Mouse (Mus musculus) kidney, adult 8-10 months (tissue): ENCODE measurements around the gene Lbr.

Experiments used
- DNase-seq, 2 experiments: peaks; one replicate each; pipeline ENCODE4 v3.0.0; 2022

Gene Lbr

DNA sequence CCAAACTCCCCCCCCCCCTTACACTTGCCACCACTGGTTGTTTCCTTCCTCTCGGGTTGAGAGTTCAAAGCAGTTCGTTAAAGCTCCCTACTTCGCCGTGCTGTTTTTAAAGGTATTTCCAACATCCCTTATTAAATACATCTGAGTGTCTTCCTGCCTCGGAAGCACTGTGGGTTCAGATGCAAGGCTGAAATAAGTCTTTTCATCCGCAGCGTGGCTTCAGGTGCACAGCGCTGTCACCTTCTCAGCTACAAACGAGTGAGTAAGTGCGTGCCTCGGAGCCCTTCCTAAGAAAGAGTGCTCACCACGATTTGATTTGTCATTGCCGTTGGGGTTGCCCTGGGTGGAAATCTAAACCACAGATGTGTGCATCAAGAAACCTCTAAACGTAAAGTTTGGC lies at the start of gene Lbr:
Gene Lbr, minus strand, starts transcription at position 266 of the 400 bp plus-strand sequence.
- peak in 1 of 2 experiments; percentile 17 for DNase-seq

DNA sequence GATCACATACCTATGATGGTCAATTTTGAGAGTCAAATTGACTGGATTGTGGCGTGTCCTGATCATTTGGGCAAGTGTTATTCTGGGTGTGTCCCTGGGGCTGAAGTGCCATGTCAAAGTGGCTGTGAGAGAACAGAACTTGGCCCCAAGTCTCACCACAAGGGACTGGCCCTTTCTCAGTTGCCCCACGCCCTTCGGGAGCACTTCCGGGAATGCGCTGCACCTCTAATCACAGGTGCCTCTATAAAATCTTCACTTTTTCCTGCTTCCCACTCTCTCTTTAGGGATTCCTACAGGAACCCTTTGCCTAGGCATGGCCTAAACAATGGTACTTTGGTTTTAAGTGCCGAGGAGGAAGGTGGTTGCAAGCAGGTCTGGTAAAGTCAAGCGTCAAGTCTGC lies 46.8 kb upstream of the Lbr start:
- DNase-seq, result no peak

DNA sequence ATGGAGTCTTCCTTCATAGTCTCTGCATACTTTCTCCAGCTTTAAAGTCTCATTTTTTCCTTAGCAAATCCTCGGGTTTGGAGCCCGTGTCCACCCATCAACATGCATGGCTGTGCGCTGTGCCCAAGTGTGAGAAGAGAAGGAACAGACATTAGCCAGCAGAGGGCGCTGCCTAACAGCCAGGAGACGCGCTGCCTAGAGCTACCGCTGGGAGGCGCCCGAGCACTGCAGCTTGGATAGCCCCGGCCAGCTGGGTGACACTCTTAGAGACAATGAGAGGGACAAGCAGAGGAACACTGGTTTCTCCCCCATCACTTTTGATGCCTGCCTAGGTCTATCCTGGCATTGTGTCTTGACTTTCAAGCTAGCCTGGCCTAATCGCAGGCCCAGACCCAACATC lies 46.0 kb upstream of the Lbr start:
- peak; percentile 71 to 88 for DNase-seq

DNA sequence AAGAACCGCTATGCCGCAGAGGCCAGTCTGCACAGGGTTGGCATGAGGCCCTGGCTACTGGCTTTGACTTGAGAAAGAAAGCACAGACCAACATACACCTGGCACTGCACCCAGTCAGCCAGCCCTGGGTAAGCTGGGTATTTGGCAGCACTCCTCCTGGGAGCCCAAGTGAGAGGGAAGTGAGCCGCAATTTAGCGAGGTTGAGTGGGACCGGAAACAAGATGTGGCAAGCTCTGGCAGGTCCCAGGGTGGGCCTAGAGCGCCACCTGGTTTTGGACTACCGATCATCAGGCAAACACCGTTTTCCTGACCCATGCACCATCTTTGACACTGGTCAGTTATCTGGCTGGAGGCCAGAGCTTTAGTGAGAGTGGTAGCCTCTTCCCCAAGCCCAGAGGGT lies 38.7 kb upstream of the Lbr start:
- DNase-seq, result peak; percentile 36 to 71

DNA sequence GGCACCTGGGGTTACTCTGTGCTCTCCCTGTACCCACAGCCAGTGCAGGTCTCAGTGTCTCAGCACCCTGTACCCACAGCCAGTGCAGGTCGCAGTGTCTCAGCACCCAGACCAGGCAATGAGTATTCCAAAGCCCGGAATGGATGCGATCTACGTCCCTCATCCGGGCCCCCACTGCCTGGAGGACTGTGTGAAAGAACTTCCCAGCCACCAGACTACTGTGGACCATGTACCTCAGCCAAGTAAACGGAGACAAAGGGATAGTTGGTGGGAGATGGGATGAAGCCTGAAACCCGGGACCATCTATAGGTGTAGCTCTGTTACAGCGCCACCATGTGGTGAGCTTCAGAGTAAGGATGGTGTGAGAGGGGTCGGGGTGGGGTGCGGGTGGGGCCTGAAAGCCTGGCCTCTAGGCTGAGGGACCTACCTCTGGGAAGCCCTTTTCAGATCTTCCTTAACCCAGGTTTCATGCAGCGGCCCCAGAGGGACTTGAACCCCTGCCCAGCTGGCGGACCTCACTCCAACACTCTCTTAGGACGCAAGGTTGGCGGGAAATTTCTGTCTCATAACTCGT lies 38.0 kb upstream of the Lbr start:
- DNase-seq, result no peak

DNA sequence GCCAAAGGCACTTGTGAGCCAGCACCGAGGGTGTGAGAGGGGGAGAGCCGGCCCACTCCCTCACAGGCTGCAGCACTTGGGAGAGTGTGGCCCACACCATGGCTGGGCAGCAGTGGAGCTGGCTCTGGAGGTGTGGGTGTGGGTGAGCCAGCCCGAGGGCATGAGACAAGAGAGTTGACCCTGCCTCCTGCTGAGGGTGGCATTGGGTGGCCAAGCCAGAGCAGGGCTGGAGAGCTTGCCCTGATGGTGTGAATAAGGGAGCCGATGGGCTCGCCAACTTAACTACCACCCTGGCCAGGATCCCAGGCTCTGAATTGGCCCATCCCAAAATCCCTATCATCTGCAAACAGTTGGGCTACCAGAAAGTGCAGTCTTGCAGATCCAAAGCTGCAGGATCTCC lies 35.6 kb upstream of the Lbr start:
- no peak for DNase-seq

DNA sequence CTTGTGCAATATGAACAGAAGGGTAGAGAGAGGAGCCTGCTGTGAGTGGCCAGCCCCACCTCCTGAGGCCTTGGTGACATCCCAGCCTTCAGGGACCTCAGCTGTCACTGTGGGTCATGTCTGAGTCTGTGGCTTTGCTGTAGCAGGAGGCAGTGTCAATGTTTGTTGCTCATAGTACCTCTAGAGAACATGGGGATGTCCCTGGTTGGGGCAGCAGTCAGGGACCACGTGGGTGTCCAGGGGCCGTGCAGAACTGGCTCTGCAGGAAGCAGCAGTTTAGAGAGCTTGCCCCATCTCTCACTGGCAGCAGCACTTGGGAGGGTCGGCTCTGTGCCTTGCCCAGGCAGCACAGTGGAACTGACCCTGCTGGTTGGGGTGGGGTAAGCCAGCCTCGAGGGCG lies 34.2 kb upstream of the Lbr start:
- DNase-seq, result no peak

DNA sequence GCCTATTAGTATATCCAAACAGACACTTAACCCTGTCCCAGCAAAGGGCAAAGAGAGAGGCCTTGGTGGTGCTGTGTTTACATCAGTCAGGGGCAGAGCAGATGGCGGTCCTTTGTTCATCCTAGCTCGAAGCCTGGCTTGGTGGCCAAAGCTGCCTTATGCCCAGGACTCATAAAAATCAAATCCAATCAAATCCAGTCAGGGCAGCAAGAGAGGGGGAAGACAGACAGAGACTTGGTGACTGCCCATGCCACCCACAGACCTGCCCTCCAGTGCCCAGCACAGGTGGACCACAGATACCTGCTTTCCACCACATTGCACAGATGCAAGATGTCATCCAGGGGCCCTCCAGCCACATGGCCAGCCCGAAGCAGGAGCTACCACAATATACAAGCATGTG lies 33.8 kb upstream of the Lbr start:
- DNase-seq, result no peak

DNA sequence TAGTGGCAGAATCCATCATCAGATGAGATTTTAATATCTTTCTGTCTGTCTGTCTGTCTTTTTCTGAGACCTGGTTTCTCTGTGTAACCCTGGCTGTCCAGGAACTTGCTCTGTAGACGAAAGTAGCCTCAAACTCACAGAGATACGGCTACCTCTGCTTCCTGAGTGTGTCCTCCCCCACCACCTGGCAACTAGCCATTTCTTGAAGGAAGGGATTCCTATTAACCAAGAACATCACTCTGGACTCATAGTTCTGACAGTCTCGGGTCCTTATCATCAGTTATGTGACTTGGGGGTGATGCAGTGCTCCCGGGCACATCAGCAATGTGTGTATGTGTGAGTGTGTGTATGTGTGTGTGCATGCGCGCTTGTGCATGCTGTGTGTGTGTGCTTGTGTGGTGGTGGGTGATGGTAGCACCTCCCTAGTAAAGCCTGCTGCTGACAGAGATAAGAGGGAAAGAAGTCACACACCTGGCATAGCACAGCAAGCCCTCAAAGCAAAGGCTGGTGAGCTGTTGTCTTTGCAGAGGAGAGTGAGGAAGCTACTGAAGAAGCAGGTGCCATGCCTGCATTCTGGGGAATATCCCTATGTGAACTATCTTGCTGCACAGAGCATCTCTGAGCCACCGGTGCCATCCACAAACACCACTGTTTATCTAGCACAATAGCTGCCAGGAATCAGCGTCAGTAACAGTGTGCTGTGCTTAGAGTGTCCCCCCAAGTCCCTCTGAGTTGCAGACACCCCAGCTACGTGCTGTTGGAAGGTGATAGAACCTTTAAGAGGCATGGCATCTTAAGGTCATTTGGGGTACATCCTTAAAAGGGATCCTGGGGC lies 30.5 kb upstream of the Lbr start:
- no peak for DNase-seq

DNA sequence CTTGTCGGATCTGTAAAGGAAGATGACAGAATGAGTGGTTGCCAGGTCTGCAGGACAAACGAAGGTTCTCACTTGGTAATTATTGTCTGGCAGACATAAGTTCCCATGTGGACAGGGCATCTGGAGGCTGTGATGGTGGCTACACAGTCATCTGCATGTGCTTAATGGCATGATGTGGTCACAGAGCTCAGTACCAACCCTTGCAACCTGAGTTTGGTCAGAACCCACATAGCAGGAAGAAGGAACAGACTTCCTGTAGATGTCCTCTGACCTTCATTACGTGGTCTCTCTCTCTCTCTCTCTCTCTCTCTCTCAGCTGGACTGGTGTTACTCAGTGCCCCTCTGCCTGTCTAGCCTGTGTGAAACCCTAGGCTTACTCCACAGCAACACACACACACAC lies 29.8 kb upstream of the Lbr start:
- no peak for DNase-seq

DNA sequence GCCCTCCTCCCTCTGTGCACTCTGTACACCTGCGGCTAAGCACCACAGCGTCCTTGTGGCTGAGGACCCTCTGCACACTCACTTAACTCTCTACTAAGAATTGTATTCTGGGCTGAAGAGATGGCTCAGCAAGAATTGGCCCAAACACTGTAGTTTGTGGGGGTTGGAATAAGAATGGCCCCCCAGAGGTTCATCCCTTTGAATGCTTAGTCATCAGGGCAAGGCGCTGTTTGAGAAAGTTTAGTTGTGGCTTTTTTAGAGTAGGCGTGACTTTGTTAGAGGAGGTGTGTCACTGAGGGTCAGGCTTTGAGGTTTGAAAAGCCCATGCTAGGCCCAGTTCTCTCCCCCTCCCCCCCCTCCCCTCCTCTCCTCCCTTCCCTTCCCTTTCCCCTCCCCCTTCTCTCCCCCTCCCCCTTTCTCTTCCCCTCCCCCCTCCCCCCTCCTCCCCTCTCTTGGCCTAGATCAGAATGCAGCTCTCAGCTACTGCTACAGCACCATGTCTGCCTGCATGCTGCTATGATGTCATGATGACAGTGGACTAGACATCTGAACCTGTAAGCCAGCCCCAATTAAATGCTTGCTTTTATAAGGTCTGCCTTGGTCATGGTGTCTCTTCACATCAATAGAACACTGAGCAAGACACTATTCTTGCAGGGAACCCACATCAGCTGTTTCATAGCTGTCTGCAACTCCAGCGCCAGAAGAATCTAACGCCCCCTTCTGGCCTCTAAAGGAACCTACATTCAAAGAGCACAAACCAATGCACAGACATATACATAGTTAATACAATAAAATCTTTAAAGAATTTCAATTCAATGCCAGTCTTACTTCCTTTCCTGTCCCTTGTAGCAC lies 23.8 kb upstream of the Lbr start:
- DNase-seq, result no peak

DNA sequence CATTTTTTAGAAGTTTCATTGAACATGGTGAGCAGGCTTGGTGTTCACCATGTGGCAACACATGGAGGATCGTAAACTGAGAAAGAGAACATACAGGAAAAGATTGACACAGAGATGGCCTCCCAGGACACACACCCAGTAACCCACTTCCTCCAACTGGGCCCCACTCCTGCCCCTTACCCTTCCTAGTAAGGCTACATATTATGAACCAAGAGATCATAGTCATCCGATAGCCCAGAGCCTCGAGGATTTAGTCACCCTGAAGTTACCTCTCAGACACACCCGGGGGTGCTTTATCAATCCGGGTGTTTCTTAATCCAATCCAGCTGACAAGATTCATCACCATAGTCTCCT lies 23.0 kb upstream of the Lbr start:
- no peak for DNase-seq

DNA sequence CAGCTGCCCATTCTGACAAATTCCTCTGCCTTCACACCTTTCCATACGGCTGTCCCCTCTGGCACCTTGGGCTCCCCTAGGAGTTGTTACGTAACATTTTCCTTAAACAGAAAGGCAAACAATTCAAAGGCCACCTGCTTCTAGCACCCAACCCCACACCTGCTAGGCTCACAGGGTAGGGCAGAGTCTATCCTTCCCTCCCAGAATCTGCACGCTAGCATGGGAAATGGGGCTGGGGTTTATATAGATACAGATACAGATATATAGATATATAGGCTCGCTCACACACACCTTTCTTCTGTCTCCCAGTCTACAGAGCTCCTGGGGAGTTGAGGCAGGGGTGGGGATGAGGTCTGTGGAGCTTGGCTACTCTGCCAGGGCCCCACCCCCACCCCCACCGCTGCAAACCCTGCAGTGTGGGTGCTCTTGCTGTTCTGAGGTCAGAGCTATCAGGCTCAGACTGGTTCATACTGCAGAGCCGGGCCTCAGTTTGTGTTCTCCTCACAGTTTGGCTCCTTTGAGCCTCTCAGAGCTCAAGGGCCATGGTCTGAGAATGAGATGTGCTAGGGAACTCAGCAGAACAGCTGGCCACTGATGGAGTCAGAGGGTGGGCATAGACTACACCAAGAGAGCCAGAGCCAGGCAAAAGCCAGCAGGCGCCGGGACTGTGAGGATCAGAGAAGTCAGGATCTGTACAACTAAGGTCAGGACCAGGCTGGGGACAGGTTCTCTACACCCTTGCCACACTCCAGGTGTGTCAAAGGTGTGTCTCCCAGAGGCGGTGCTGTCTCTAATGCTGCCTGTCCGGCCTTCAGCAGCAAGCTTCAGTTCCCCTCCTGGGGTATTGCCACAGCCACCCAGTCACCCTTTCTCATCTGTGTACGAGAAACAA lies 22.4 kb upstream of the Lbr start:
- no peak for DNase-seq

DNA sequence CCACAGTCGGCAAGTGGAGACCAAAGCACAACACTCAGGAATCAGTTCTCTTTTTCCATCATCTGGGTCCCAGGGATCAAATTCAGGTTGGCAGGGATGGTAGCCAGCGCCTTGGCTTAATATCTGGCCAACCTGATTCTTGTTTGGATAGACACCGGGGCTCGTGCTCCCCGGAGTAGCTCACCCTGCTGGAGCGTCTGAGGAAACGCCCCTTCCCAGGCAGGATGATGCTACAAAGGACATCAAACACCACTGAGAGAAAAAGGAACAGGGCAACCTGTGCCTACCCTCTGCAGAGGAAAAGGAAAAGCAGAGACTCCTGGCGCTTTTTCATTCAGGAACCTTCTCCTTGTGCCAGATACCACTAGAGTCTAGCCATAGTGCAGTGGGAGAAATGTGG lies 20.6 kb upstream of the Lbr start:
- DNase-seq, result no peak

DNA sequence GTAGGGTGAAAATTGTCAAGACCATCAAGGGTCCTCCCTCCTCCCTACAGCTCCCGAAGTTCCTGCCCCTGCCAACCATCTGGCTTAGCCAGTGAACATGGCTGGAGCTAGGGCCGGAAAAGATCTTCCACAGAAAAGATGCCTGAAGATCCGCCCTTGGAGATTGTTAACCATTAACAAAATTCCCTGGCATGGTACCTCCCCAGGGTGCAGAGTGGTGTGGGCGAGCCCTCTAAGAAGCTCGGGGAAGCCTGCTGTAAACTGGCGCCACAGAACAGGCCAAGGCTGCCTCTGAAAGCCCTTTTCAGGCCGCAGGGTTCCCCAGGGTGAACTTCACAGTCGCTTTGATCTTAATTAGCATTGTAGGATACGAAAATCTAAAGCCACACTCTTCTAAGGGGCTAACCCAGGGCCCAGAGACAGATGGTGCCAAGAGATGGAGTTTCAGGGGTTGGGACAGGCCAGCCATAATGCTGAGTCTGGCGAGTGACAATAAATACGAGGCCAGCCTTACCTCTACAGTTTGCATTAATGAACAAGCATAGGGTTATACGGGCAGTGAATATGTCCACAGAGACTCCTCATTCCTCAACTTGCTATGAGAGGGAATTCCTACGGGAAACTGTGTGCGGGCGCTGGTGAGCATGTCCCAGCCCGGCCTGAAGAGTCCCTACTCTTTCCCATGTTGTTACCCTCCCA lies 20.0 kb upstream of the Lbr start:
- DNase-seq, result peak; percentile 56 to 59

DNA sequence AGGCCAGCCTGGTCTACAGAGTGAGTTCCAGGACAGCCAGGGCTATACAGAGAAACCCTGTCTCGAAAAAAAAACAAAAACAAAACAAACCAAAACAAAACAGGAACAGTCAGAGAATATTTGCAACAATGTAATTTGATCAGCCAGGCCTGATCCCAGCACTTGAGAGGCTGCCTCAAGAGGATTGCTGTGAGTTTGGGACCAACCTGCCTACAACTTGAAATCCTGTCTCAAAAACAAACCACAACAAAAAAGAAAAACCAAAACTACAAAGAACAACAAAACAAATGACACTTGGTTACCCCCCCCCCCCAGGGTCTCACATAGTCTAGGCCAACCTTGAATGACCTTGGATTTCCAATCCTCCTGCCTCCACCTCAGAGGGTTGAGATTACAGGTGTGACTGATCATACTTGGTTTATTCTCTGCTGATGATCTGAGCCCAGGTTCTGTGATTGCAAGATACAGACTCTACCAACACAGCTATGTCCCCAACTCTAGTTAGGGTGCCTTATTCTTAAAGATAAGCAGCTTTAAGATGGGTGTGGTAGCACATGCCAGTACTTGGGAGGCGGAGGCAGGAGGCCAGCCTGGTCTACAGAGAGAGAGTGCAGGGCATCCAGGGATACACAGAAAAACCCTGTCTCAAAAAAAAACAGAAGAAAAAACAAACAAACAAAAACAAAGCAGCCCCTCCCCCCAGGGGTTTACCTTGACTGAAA lies 18.5 kb upstream of the Lbr start:
- DNase-seq, result no peak

DNA sequence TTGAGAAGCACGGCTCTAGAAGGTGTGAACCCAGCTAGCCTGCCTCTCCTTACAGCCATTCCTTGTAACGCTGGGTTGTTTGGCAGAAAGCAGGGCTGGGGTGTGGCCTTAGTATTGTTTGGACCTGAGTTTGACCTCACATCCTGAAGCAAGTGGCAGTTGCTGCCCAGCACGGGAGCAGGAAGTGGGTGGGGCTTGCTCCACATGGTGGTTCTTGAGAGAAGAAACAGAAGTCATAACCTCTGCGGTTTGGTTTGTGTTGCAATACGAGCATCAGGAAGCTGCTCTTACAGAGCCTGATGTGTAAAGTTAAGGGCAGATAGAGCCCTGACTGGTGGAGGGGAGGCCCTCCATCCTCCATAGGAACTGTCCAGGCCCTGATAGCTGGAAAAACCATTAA lies 17.8 kb upstream of the Lbr start:
- peak; percentile 80 to 82 for DNase-seq

DNA sequence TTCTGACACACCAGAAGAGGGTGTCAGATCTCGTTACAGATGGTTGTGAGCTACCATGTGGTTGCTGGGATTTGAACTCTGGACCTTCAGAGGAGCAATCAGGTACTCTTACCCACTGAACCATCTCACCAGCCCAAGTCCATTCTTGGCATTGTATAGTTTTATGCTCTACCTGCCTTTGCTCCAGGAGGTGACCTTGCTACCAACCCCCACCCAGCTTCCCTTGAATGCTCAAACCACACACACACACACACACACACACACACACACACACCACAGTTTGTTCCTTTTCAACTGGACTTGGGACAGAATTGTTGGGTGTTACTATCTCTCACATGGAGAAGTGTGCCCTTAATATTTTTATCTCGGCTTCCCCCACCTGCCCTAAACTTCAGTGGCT lies 13.5 kb upstream of the Lbr start:
- DNase-seq, result no peak

DNA sequence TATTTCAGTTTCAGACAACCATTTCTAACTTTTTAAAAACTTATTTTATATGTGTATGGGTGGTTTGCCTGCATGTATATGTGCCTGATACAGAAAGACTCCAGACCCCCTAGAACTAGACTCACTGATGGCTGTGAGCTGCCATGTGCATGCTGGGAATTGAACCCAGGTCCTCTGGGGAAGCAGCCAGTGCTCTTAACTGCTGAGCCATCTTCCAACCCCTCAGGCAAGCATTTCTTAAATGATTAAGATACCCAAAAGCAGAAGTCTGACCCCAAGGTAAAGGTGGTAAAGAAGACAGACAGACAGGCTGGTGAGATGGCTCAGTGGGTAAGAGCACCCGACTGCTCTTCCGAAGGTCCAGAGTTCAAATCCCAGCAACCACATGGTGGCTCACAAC lies 12.0 kb upstream of the Lbr start:
- no peak for DNase-seq

DNA sequence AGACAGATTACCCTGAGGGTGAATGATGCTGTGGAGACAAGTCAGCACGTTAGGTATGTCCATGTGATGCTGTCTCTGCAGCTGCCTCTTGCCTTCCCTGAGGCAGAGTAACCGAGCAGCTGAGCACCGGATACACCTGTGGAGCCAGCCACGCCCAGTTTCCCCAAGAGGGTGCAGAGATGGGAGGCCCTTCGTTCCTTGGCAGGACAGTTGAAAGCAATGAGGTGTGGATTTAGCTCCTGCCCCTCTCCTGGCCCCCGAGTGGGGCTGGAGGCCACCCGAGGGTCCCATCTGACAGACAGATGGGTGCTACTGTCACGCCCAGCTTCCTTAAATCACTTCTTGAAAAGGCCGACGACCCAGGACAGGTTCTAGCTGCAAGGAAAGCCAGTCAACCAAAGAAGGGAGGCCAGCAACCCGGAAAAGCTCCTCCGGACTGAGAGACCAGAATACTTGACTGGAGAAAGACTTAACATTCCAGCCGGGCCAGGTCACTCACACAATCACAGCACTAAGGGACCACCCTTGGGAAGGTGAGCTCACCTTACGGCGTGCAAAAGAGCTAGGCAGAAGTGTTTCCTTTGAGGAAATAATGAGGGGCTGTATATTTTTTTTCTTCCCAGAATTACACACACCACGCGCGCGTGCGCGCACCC lies 10.4 kb upstream of the Lbr start:
- DNase-seq, result peak; percentile 31 to 37

DNA sequence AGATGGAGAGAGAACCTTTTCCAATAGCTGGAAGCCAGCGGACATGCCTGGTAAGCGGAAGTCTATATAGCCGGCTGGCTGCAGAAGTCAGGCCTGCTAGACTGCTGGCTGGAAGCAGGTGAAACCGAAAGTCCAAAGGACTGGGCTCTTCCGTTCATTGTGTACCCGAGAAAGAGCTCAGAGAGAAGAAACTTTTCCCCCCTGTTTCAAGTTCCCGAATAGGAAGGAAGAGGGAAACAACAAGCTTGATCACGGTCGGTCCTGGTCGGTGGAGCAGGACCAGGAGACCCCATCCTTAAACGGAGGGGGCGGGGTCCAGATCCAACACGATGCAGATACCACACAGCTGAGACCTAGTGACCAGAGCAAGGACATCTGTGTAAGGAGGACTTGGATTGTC lies 9.6 kb upstream of the Lbr start:
- DNase-seq, result peak in 1 of 2 experiments; percentile 26
